In the genomic region with DNA sequence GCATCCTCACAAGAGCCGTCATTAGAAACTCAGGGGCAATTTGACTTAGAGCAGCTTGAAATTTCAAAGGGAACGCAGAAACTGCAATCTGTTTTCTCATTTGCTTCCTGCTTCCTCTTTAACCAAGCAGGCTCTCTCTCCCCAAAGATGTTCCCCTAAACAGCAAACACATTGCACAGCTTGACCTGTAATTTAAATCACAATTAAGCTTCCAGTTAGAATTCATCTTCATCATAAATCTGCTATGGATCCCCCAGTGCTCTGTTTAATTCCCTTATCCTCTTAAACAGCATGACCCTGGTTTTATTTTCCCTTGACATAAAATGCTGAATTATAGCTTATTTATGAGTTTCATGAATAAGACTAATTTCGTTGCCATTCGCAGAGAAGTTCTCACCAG, we compare ENCODE assay signal across 15 mouse cellular contexts.
"Had no signal": no experiment of that assay in that cellular context is flagged by ENCODE, and none has a peak within 500 bp of the region (broad histone marks: within the 10 kb centered on the region; RNA-seq: fewer than 3 reads in every experiment).

No protein-coding gene starts in this region.

- DNase-seq: kidney, adult 2 months; kidney, postnatal 25 days; layer of hippocampus, postnatal 36 days; lung, embryonic 14.5 days; lung, postnatal 10 days; lung, postnatal 4 days; thymus, postnatal 4 days had no signal

- H3K9ac ChIP-seq: kidney, embryonic 15.5 days; limb, embryonic 15.5 days; liver, embryonic 12.5 days; lung, embryonic 14.5 days; neural tube, embryonic 12.5 days had no signal

- H3K27me3 ChIP-seq: kidney, embryonic 15.5 days; limb, embryonic 15.5 days; liver, embryonic 12.5 days; neural tube, embryonic 12.5 days had no signal

- H3K4me1 ChIP-seq: kidney, embryonic 15.5 days; limb, embryonic 15.5 days; neural tube, embryonic 12.5 days had no signal

- H3K36me3 ChIP-seq: kidney, embryonic 15.5 days; limb, embryonic 15.5 days; liver, embryonic 12.5 days; midbrain, embryonic 10.5 days; neural tube, embryonic 12.5 days had no signal

- H3K4me3 ChIP-seq: kidney, embryonic 15.5 days; limb, embryonic 15.5 days; liver, embryonic 12.5 days; midbrain, embryonic 10.5 days; myocyte; neural tube, embryonic 12.5 days had no signal

- H3K9me3 ChIP-seq: kidney, embryonic 15.5 days; limb, embryonic 15.5 days; liver, embryonic 12.5 days; midbrain, embryonic 10.5 days; neural tube, embryonic 12.5 days had no signal

- ATAC-seq: intestine, embryonic 16.5 days; liver, embryonic 12.5 days had no signal

- H3K27ac ChIP-seq: kidney, embryonic 15.5 days; limb, embryonic 15.5 days; liver, embryonic 12.5 days; midbrain, embryonic 10.5 days; neural tube, embryonic 12.5 days; stomach, postnatal 0 days had no signal

- H3K4me2 ChIP-seq: kidney, embryonic 15.5 days; limb, embryonic 15.5 days; liver, embryonic 12.5 days; lung, embryonic 14.5 days; neural tube, embryonic 12.5 days had no signal
